Mouse (Mus musculus): Measurements from ENCODE around the gene Olfr190. TPM values are rescaled to one million over a fixed set of nuclear protein-coding genes. Genes with fewer than 3 reads are reported as not detected.

Gene Olfr190
- polyA plus RNA-seq, 1 experiment from 2014 or later = not detected

DNA sequence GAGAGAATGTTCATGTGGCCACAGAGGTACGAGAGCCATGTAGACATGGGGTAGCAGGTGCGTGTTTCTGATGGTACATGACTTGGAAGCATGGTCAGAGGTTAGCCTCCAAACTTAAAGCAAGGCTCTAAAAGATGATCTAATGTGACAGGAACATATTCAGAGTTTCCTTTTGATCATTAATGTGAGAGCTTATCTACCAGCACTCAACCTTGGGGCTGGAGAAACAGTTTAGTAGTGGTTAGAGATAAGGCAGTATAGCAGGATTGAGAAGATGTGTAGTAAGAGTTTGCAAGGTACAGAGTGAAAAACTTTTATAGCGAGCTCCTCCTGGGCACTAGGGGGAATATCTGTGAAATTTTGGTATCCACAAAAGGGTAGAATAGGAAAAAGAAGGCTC lies 32.0 kb downstream of the Olfr190 start:
- H3K9ac ChIP-seq = no peak overlapping the region
- no peak overlapping the region for H3K4me3 ChIP-seq (replicated peaks)
- no peaks in the 10 kb centered on the region for H3K27me3 ChIP-seq (replicated peaks)
- ATAC-seq (ENCODE audit: insufficient read depth, low FRiP score, low read depth) = no peak
- no peak overlapping the region for H3K27ac ChIP-seq
- no peak overlapping the region for H3K4me2 ChIP-seq
- H3K4me1 ChIP-seq = no peaks in the 10 kb centered on the region
- H3K9me3 ChIP-seq = no peaks in the 10 kb centered on the region
- 82% methylated on average over 3 of the region's 3 CpGs for WGBS
- no peaks in the 10 kb centered on the region for H3K36me3 ChIP-seq

DNA sequence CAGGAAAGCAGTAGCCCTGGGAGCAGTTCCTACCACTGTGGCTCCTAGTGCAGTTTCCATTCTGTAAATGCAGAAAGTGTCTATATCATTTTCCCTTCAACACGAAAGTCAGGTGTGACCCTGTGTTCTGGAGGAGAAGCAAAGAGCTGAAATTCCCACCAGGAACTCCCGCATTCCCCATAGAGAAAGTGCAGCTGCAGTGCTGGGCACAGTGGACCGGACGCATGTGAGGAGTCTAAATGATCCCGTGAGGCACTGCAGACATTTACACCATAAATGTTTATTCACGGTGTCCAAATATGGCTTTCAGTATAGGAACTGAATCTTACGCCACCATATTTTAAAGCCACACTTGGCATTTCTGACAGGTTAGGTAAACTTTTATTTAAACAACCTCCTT lies 38.1 kb downstream of the Olfr190 start, which contains the start of gene Olfr187:
Gene Olfr187 (minus strand): TSS at position 58 of the 400 bp plus-strand sequence.
- 0 out of 2 replicates have a peak within 1 kb of the TSS, but pooled peaks have one; percentile 9 for H3K4me3 ChIP-seq (replicated peaks)
- peak; percentile 73; the same call in 1 of the 2 replicates for ATAC-seq (ENCODE audit: insufficient read depth, low FRiP score, low read depth)
- H3K27ac ChIP-seq = no peak within 1 kb of the TSS

DNA sequence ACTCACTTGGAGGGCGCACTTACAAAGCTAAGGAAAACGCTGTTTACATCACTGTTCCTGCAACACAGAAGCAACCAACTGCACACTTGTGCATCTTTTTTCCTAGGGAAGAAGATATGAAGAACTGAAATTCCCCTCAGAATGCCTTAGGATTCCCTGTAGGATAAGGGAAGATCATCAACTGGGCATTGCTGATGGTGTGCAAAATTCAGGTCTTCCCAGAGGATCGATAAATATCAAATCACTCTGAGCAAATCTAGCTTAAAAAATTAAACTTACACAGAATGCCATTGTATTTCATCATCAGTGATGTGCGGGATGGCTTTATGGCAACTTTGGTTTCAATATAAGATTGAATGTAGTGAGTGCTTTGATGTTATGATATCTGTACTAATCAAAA lies 47.6 kb downstream of the Olfr190 start, which contains the start of gene Olfr186:
Gene Olfr186 (minus strand): TSS at position 101 of the 400 bp plus-strand sequence.
- H3K4me2 ChIP-seq = no peak within 1 kb of the TSS
- H3K4me3 ChIP-seq (replicated peaks) = no peak within 1 kb of the TSS
- ATAC-seq (ENCODE audit: insufficient read depth, low FRiP score, low read depth) = no peak
- H3K9ac ChIP-seq = no peak within 1 kb of the TSS
- no peaks in the 10 kb centered on the region for H3K36me3 ChIP-seq
- 88% methylated on average over 4 of the region's 4 CpGs for WGBS
- H3K9me3 ChIP-seq = no peaks in the 10 kb centered on the region
- H3K4me1 ChIP-seq = no peaks in the 10 kb centered on the region
- no peak within 1 kb of the TSS for H3K27ac ChIP-seq
- no peaks in the 10 kb centered on the region for H3K27me3 ChIP-seq (replicated peaks)

More for the DNA sequence above, 38.1 kb downstream of the Olfr190 start, which contains the start of gene Olfr187:
- no peak within 1 kb of the TSS for H3K9ac ChIP-seq
- H3K9me3 ChIP-seq = no peaks in the 10 kb centered on the region
- 45% methylated on average over 7 of the region's 7 CpGs for WGBS
- peak within 1 kb of the TSS; percentile 24 for H3K4me2 ChIP-seq
- H3K4me1 ChIP-seq = no peaks in the 10 kb centered on the region
- no peaks in the 10 kb centered on the region for H3K36me3 ChIP-seq
- H3K27me3 ChIP-seq (replicated peaks) = no peaks in the 10 kb centered on the region

Other genes with a start within 250 kb of the Olfr190 start
- not detected in 2 replicates for gene Olfr177, start 203.2 kb downstream of the Olfr190 start, polyA plus RNA-seq (2015; fragmentation: Nextera tagmentation; extraction: Ambion mirVana)
- not detected in 2 replicates for gene Olfr178, start 185.9 kb downstream of the Olfr190 start, polyA plus RNA-seq (2015; fragmentation: Nextera tagmentation; extraction: Ambion mirVana)
- gene Olfr181, start 149.2 kb downstream of the Olfr190 start, polyA plus RNA-seq (2015; fragmentation: Nextera tagmentation; extraction: Ambion mirVana) = not detected in 2 replicates
- not detected in 2 replicates for gene Olfr180, start 148.6 kb downstream of the Olfr190 start, polyA plus RNA-seq (2015; fragmentation: Nextera tagmentation; extraction: Ambion mirVana)
- gene Olfr183, start 82.6 kb downstream of the Olfr190 start, polyA plus RNA-seq (2015; fragmentation: Nextera tagmentation; extraction: Ambion mirVana) = not detected in 2 replicates
- gene Olfr186, start 47.7 kb downstream of the Olfr190 start, polyA plus RNA-seq (2015; fragmentation: Nextera tagmentation; extraction: Ambion mirVana) = 0.13 and 0.35 TPM in 2 replicates
- 0.10 TPM in 1 of 2 replicates, not detected in the other for gene Olfr187, start 38.2 kb downstream of the Olfr190 start, polyA plus RNA-seq (2015; fragmentation: Nextera tagmentation; extraction: Ambion mirVana)
- not detected in 2 replicates for gene Olfr191, start 11.8 kb upstream of the Olfr190 start, polyA plus RNA-seq (2015; fragmentation: Nextera tagmentation; extraction: Ambion mirVana)
- gene Olfr193, start 33.9 kb upstream of the Olfr190 start, polyA plus RNA-seq (2015; fragmentation: Nextera tagmentation; extraction: Ambion mirVana) = not detected in 2 replicates
- gene Olfr194, start 43.1 kb upstream of the Olfr190 start, polyA plus RNA-seq (2015; fragmentation: Nextera tagmentation; extraction: Ambion mirVana) = not detected in 2 replicates
- not detected in 2 replicates for gene Olfr195, start 69.0 kb upstream of the Olfr190 start, polyA plus RNA-seq (2015; fragmentation: Nextera tagmentation; extraction: Ambion mirVana)
- gene Olfr196, start 92.4 kb upstream of the Olfr190 start, polyA plus RNA-seq (2015; fragmentation: Nextera tagmentation; extraction: Ambion mirVana) = not detected in 2 replicates
- not detected in 2 replicates for gene Olfr198, start 125.5 kb upstream of the Olfr190 start, polyA plus RNA-seq (2015; fragmentation: Nextera tagmentation; extraction: Ambion mirVana)
- not detected in 2 replicates for gene Olfr199, start 141.8 kb upstream of the Olfr190 start, polyA plus RNA-seq (2015; fragmentation: Nextera tagmentation; extraction: Ambion mirVana)
- not detected in 2 replicates for gene Olfr201, start 194.6 kb upstream of the Olfr190 start, polyA plus RNA-seq (2015; fragmentation: Nextera tagmentation; extraction: Ambion mirVana)
- not detected in 2 replicates for gene Olfr202, start 208.8 kb upstream of the Olfr190 start, polyA plus RNA-seq (2015; fragmentation: Nextera tagmentation; extraction: Ambion mirVana)
- gene Olfr203, start 220.9 kb upstream of the Olfr190 start, polyA plus RNA-seq (2015; fragmentation: Nextera tagmentation; extraction: Ambion mirVana) = not detected in 2 replicates
- gene Olfr204, start 240.2 kb upstream of the Olfr190 start, polyA plus RNA-seq (2015; fragmentation: Nextera tagmentation; extraction: Ambion mirVana) = not detected in 2 replicates

Data from stomach, embryonic 15.5 days (tissue).